8 mouse cellular contexts compared by ENCODE assay signal in genomic region chr15:83056378-83057083, GRCm38 (mm10). TPM values are rescaled to one million over a fixed set of nuclear protein-coding genes. Genes with fewer than 3 reads are reported as not detected.
DNase-seq lines count a peak whose midpoint lies in the region; ATAC-seq lines count a peak whose summit lies in the region.

No protein-coding gene starts in this region.

- H3K4me2 ChIP-seq in lung, embryonic 15.5 days = peak overlapping the region; percentile 70
- peak overlapping the region; percentile 57 for H3K4me2 ChIP-seq in embryonic facial prominence, embryonic 11.5 days (ENCODE audit: low read depth, low read length)
- H3K4me2 ChIP-seq in heart, embryonic 16.5 days (ENCODE audit: low read depth, low read length) = peak overlapping the region; percentile 71
- H3K4me2 ChIP-seq in midbrain, embryonic 16.5 days (ENCODE audit: low read length) = peak overlapping the region; percentile 72

- peak; percentile 31; the same call in 1 of the 2 replicates for ATAC-seq in lung, embryonic 15.5 days (ENCODE audit: borderline replicate concordance, extremely low read depth, low FRiP score, low TSS enrichment)
- ATAC-seq in embryonic facial prominence, embryonic 11.5 days (replicated peaks; ENCODE audit: insufficient number of reproducible peaks, low FRiP score, low TSS enrichment, low read depth) = peak; percentile 42; the same call in 1 of the 2 replicates
- ATAC-seq in heart, embryonic 16.5 days (replicated peaks; ENCODE audit: extremely low read depth, insufficient read depth, low FRiP score) = peak; percentile 90
- peak; percentile 87 for ATAC-seq in midbrain, embryonic 16.5 days

- H3K36me3 ChIP-seq in lung, embryonic 15.5 days = no peaks in the 10 kb centered on the region
- H3K36me3 ChIP-seq in embryonic facial prominence, embryonic 11.5 days (replicated peaks; ENCODE audit: control insufficient read depth, insufficient read depth, low read depth, low read length) = no peaks in the 10 kb centered on the region
- H3K36me3 ChIP-seq in heart, embryonic 16.5 days (ENCODE audit: control insufficient read depth, insufficient read depth) = no peaks in the 10 kb centered on the region
- no peaks in the 10 kb centered on the region for H3K36me3 ChIP-seq in midbrain, embryonic 16.5 days (ENCODE audit: control insufficient read depth, insufficient read depth, low read length)

- H3K9me3 ChIP-seq in lung, embryonic 15.5 days = no peaks in the 10 kb centered on the region
- H3K9me3 ChIP-seq in embryonic facial prominence, embryonic 11.5 days (replicated peaks; ENCODE audit: control insufficient read depth, low read length) = no peaks in the 10 kb centered on the region; the same call in 1 of the 2 replicates
- no peaks in the 10 kb centered on the region; the same call in 1 of the 2 replicates for H3K9me3 ChIP-seq in heart, embryonic 16.5 days (replicated peaks; ENCODE audit: control insufficient read depth, low read length)
- no peaks in the 10 kb centered on the region for H3K9me3 ChIP-seq in midbrain, embryonic 16.5 days (replicated peaks; ENCODE audit: control insufficient read depth, low read length, poor library complexity, severe bottlenecking)

- no peak for DNase-seq in lung, adult 18-20 months
- DNase-seq in embryonic facial prominence, embryonic 11.5 days (ENCODE audit: low spot score) = peak; percentile 43
- DNase-seq in left cerebral cortex, adult 8-10 months (ENCODE audit: low spot score in 2 of 2) = peak; percentile 53 to 63
- DNase-seq in testis, postnatal 14 days (ENCODE audit: low spot score) = peak; percentile 70
- DNase-seq in gastrocnemius, postnatal 4 days (ENCODE audit: low spot score in 2 of 2) = no peak

- 0 out of 2 replicates have a peak, but pooled peaks cover 7% of the 10 kb centered on the region for H3K27me3 ChIP-seq in lung, embryonic 15.5 days
- H3K27me3 ChIP-seq in embryonic facial prominence, embryonic 11.5 days (ENCODE audit: control insufficient read depth, insufficient read depth, low read length) = no peaks in the 10 kb centered on the region
- H3K27me3 ChIP-seq in heart, embryonic 16.5 days (ENCODE audit: control insufficient read depth, insufficient read depth, low read length) = no peaks in the 10 kb centered on the region; the same call in 1 of the 2 replicates
- H3K27me3 ChIP-seq in midbrain, embryonic 16.5 days (ENCODE audit: control insufficient read depth, insufficient read depth, low read depth, low read length) = no peaks in the 10 kb centered on the region

- H3K9ac ChIP-seq in lung, embryonic 15.5 days = peak overlapping the region; percentile 5
- peak overlapping the region; percentile 58 for H3K9ac ChIP-seq in embryonic facial prominence, embryonic 11.5 days (replicated peaks; ENCODE audit: low read length)
- peak overlapping the region; percentile 70 for H3K9ac ChIP-seq in heart, embryonic 16.5 days (ENCODE audit: low read length)
- H3K9ac ChIP-seq in midbrain, embryonic 16.5 days (ENCODE audit: low read depth, low read length) = peak overlapping the region; percentile 68

- no peak overlapping the region for H3K27ac ChIP-seq in lung, embryonic 15.5 days
- H3K27ac ChIP-seq in embryonic facial prominence, embryonic 11.5 days (replicated peaks; ENCODE audit: low read depth, low read length) = no peak overlapping the region
- H3K27ac ChIP-seq in heart, embryonic 16.5 days (ENCODE audit: low read length) = peak overlapping the region; percentile 92
- peak overlapping the region; percentile 95 for H3K27ac ChIP-seq in midbrain, embryonic 16.5 days (ENCODE audit: low read length)

- WGBS in lung, embryonic 15.5 days = under 1% methylated on average over 29 of the region's 29 CpGs
- 0% methylated on average over 29 of the region's 29 CpGs for WGBS in embryonic facial prominence, embryonic 11.5 days
- under 1% methylated on average over 29 of the region's 29 CpGs for WGBS in heart, embryonic 16.5 days
- WGBS in midbrain, embryonic 16.5 days = under 1% methylated on average over 29 of the region's 29 CpGs

- peak overlapping the region; percentile 32 for H3K4me3 ChIP-seq in lung, embryonic 15.5 days
- H3K4me3 ChIP-seq in embryonic facial prominence, embryonic 11.5 days (ENCODE audit: low read depth, low read length) = peak overlapping the region; percentile 28
- peak overlapping the region; percentile 42 for H3K4me3 ChIP-seq in heart, embryonic 16.5 days (ENCODE audit: low read length)
- H3K4me3 ChIP-seq in midbrain, embryonic 16.5 days (ENCODE audit: low read depth, low read length) = peak overlapping the region; percentile 37

- H3K4me1 ChIP-seq in lung, embryonic 15.5 days = peaks cover 16% of the 10 kb centered on the region
- no peaks in the 10 kb centered on the region for H3K4me1 ChIP-seq in embryonic facial prominence, embryonic 11.5 days (ENCODE audit: control insufficient read depth, insufficient read depth, low read length)
- H3K4me1 ChIP-seq in heart, embryonic 16.5 days (ENCODE audit: control insufficient read depth, insufficient read depth, low read length) = peaks cover 21% of the 10 kb centered on the region
- H3K4me1 ChIP-seq in midbrain, embryonic 16.5 days (ENCODE audit: control insufficient read depth, insufficient read depth, low read length) = peaks cover 36% of the 10 kb centered on the region

RNA-seq across cellular contexts. Expression of gene Nfam1, which starts 23.4 kb away (rescaled TPM):
- 3.5 and 3.8 TPM in 2 replicates for polyA plus RNA-seq in lung, embryonic 15.5 days (2015; fragmentation: Nextera tagmentation; extraction: Ambion mirVana)
- polyA plus RNA-seq in embryonic facial prominence, embryonic 11.5 days (2014; fragmentation: Nextera tagmentation; extraction: Ambion mirVana) = 2.1 and 2.4 TPM in 2 replicates
- polyA plus RNA-seq in heart, embryonic 16.5 days (2015; fragmentation: Nextera tagmentation; extraction: Ambion mirVana) = 2.3 and 3.2 TPM in 2 replicates
- total RNA-seq in left cerebral cortex, adult 8-10 months (2022) = 1 to 10 TPM; 2.3 to 4.1 (median 3.6) TPM
- 2.6 and 3.0 TPM in 2 replicates for polyA plus RNA-seq in midbrain, embryonic 16.5 days (2015; fragmentation: Nextera tagmentation; extraction: Ambion mirVana)
- 1 to 10 TPM; 2.5 to 4.2 TPM for total RNA-seq in gastrocnemius, postnatal 4 days (2021)

RNA-seq across cellular contexts. Expression of gene Serhl, which starts 32.8 kb away (rescaled TPM):
- polyA plus RNA-seq in lung, embryonic 15.5 days (2015; fragmentation: Nextera tagmentation; extraction: Ambion mirVana) = 61.9 TPM in 2 replicates
- polyA plus RNA-seq in embryonic facial prominence, embryonic 11.5 days (2014; fragmentation: Nextera tagmentation; extraction: Ambion mirVana) = 43.5 and 48.0 TPM in 2 replicates
- 77.1 and 80.5 TPM in 2 replicates for polyA plus RNA-seq in heart, embryonic 16.5 days (2015; fragmentation: Nextera tagmentation; extraction: Ambion mirVana)
- 10 to 100 TPM in 2 of 4 experiments, 1 to 10 TPM in 2; 8.6 to 12.4 (median 10.0) TPM for total RNA-seq in left cerebral cortex, adult 8-10 months (2022)
- 29.6 and 29.7 TPM in 2 replicates for polyA plus RNA-seq in midbrain, embryonic 16.5 days (2015; fragmentation: Nextera tagmentation; extraction: Ambion mirVana)
- 10 to 100 TPM; 33.4 to 41.0 TPM for total RNA-seq in gastrocnemius, postnatal 4 days (2021)

Comparison
In these comparisons a context has a peak if more than half of its experiments do, and no peak if none do; other contexts are left out.
1. ATAC-seq: peak in every context shown above with its lines; median percentile 90 in heart, embryonic 16.5 days; 87 in midbrain, embryonic 16.5 days; 42 in embryonic facial prominence, embryonic 11.5 days; 31 in lung, embryonic 15.5 days.
2. H3K27ac ChIP-seq: peak in heart, embryonic 16.5 days (single experiment) and midbrain, embryonic 16.5 days (single experiment); none in lung, embryonic 15.5 days (single experiment) and embryonic facial prominence, embryonic 11.5 days (single experiment).
3. H3K9ac ChIP-seq: peak in every context shown above with its lines; median percentile 70 in heart, embryonic 16.5 days; 68 in midbrain, embryonic 16.5 days; 58 in embryonic facial prominence, embryonic 11.5 days; 5 in lung, embryonic 15.5 days.
4. DNase-seq: peak in embryonic facial prominence, embryonic 11.5 days (single experiment), left cerebral cortex, adult 8-10 months (2 of 2) and testis, postnatal 14 days (single experiment); none in lung, adult 18-20 months (0 of 2) and gastrocnemius, postnatal 4 days (0 of 2).
5. Peak in every context shown above with its lines, with median percentiles within 50 percentile points of each other: H3K4me2 ChIP-seq and H3K4me3 ChIP-seq.